Mouse (Mus musculus) G1E (cell line): ENCODE measurements around the gene Slc2a1.

Experiments used
- CTCF ChIP-seq: IDR thresholded peaks from 2 replicates; pipeline ENCODE4 v1.5.1; 2012; ENCODE audit warnings: low read depth, low read length, inconsistent platforms, mixed read lengths
- GATA1 ChIP-seq: IDR thresholded peaks from 2 replicates; pipeline ENCODE4 v1.6.1; 2012; ENCODE audit warnings: borderline replicate concordance, low read length, inconsistent platforms, mixed read lengths

GRCm38 (mm10) chr4:119075273-119075672, 33.2 kb upstream of the Slc2a1 start:
- TF ChIP-seq CTCF (no peak), GATA1 (no peak)
